8 mouse cellular contexts compared by ENCODE assay signal in the genomic region with DNA sequence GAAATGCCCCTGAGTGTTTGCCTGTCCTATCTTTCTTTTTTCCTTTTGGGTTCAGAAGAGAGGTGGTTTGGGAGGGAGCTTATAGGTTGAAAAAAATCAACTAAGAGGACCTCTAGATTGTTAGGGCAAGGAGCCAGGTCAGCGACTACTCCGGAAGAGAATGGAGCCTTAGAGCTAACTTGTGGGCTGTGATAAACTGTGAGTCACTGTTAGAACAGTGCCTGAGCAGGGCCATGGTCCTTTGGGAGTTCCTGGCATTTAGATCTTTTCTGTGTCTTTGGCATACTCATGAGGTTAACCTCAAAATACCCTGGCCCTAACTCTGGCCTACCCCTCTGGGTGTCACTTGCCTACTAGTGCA. TPM values are rescaled to one million over a fixed set of nuclear protein-coding genes. Genes with fewer than 3 reads are reported as not detected.
A peak's percentile ranks its signal among the peaks of the same experiment; 100 is the strongest.
DNase-seq lines count a peak whose midpoint lies in the region; ATAC-seq and TF ChIP-seq lines count a peak whose summit lies in the region.

No protein-coding gene starts in this region.

- TF ChIP-seq POLR2A in kidney, adult 2 months (IDR thresholded peaks at IDR 0.05; ENCODE audit: low read depth, low read length): no peak

- DNase-seq in kidney, adult 2 months: peak; percentile 74
- peak; percentile 27 for DNase-seq in kidney, postnatal 0 days (ENCODE audit: low spot score)
- no peak for DNase-seq in thymus, postnatal 36 days
- DNase-seq in spleen, postnatal 36 days (ENCODE audit: low spot score in 2 of 2): no peak
- DNase-seq in ovary, postnatal 10 days (ENCODE audit: low spot score): no peak

- no peak overlapping the region for H3K9ac ChIP-seq in kidney, embryonic 14.5 days (ENCODE audit: low read depth, low read length)
- H3K9ac ChIP-seq in kidney, postnatal 0 days (ENCODE audit: low read depth, low read length): no peak overlapping the region

- H3K4me1 ChIP-seq in kidney, adult 2 months (ENCODE audit: control insufficient read depth, insufficient read depth, low read length): no peaks in the 10 kb centered on the region
- H3K4me1 ChIP-seq in kidney, embryonic 14.5 days (ENCODE audit: control insufficient read depth, insufficient read depth, low read length): peaks cover 11% of the 10 kb centered on the region
- H3K4me1 ChIP-seq in brown adipose tissue, adult 24 weeks (ENCODE audit: control insufficient read depth, insufficient read depth, insufficient read length, low read length): peaks cover 11% of the 10 kb centered on the region
- no peaks in the 10 kb centered on the region for H3K4me1 ChIP-seq in kidney, postnatal 0 days (replicated peaks; ENCODE audit: insufficient read depth, low read length)

- no peak for ATAC-seq in kidney, embryonic 14.5 days (ENCODE audit: low FRiP score, low TSS enrichment)
- no peak for ATAC-seq in kidney, postnatal 0 days (replicated peaks; ENCODE audit: low FRiP score, low read depth)
- peak; percentile 43 for ATAC-seq in megakaryocyte-erythroid progenitor cell, adult 5-6 weeks (replicated peaks; ENCODE audit: low FRiP score, low TSS enrichment, poor library complexity, severe bottlenecking)

- no peak overlapping the region for H3K4me3 ChIP-seq in kidney, adult 2 months (ENCODE audit: insufficient read depth, low read depth, low read length)
- no peak overlapping the region for H3K4me3 ChIP-seq in kidney, embryonic 14.5 days (ENCODE audit: low read length)
- H3K4me3 ChIP-seq in brown adipose tissue, adult 24 weeks (ENCODE audit: insufficient read depth, low read depth, low read length): no peak overlapping the region
- H3K4me3 ChIP-seq in kidney, postnatal 0 days (replicated peaks; ENCODE audit: low read depth, low read length): no peak overlapping the region

- TF ChIP-seq CTCF in kidney, adult 2 months (conservative IDR thresholded peaks at IDR 0.05; ENCODE audit: insufficient read depth, insufficient read length, low read depth, low read length): no peak
- TF ChIP-seq CTCF in kidney, postnatal 0 days (IDR thresholded peaks at IDR 0.05; ENCODE audit: low read depth): no peak

- 0 out of 2 replicates have a peak, but pooled peaks cover 1% of the 10 kb centered on the region for H3K36me3 ChIP-seq in kidney, adult 2 months (ENCODE audit: control insufficient read depth, insufficient read depth, low read length)
- no peaks in the 10 kb centered on the region for H3K36me3 ChIP-seq in kidney, embryonic 14.5 days (ENCODE audit: control insufficient read depth, insufficient read depth, low read length)
- H3K36me3 ChIP-seq in kidney, postnatal 0 days (ENCODE audit: insufficient read depth, low read length): no peaks in the 10 kb centered on the region

- 34% methylated on average over 2 of the region's 2 CpGs for WGBS in kidney, adult 2 months
- WGBS in kidney, embryonic 14.5 days: 73% methylated on average over 2 of the region's 2 CpGs
- WGBS in kidney, postnatal 0 days: 56% methylated on average over 2 of the region's 2 CpGs

- H3K27me3 ChIP-seq in kidney, adult 2 months (replicated peaks; ENCODE audit: control insufficient read depth, insufficient read depth, low read length): no peaks in the 10 kb centered on the region
- no peaks in the 10 kb centered on the region for H3K27me3 ChIP-seq in kidney, embryonic 14.5 days (ENCODE audit: control insufficient read depth, insufficient read depth, low read length)
- no peaks in the 10 kb centered on the region for H3K27me3 ChIP-seq in kidney, postnatal 0 days (ENCODE audit: insufficient read depth, low read length)

- H3K4me2 ChIP-seq in kidney, embryonic 14.5 days (replicated peaks; ENCODE audit: low read depth, low read length): no peak overlapping the region
- no peak overlapping the region for H3K4me2 ChIP-seq in kidney, postnatal 0 days (ENCODE audit: low read length)

- H3K27ac ChIP-seq in kidney, adult 2 months (ENCODE audit: insufficient read depth, low read depth, low read length): peak overlapping the region; percentile 73; the same call in 1 of the 2 replicates
- no peak overlapping the region for H3K27ac ChIP-seq in kidney, embryonic 14.5 days (ENCODE audit: low read depth, low read length)
- peak overlapping the region; percentile 60 for H3K27ac ChIP-seq in brown adipose tissue, adult 24 weeks (replicated peaks; ENCODE audit: low read depth, low read length)
- H3K27ac ChIP-seq in kidney, postnatal 0 days: peak overlapping the region; percentile 21; the same call in 1 of the 2 replicates

- H3K9me3 ChIP-seq in kidney, embryonic 14.5 days (ENCODE audit: control insufficient read depth, low read length): no peaks in the 10 kb centered on the region
- H3K9me3 ChIP-seq in kidney, postnatal 0 days (replicated peaks; ENCODE audit: low read length): no peaks in the 10 kb centered on the region

RNA-seq across cellular contexts. Expression of gene Podxl, which starts 45.5 kb away (rescaled TPM):
- 137 and 149 TPM in 2 replicates for polyA plus RNA-seq in kidney, adult 2 months (2012; rRNA removed)
- 34.6 and 41.0 TPM in 2 replicates for polyA plus RNA-seq in kidney, embryonic 14.5 days (2014; fragmentation: Nextera tagmentation; extraction: Ambion mirVana)
- 13.0 and 18.7 TPM in 2 replicates for polyA plus RNA-seq in brown adipose tissue, adult 24 weeks (2012; ENCODE audit: insufficient read depth, insufficient read length, missing spikeins)
- polyA plus RNA-seq in kidney, postnatal 0 days (2015; fragmentation: Nextera tagmentation; extraction: Ambion mirVana): 83.3 and 85.5 TPM in 2 replicates
- total RNA-seq in megakaryocyte-erythroid progenitor cell, adult 5-6 weeks (2014; fragmentation: Nextera tagmentation): 0.92 and 1.8 TPM in 2 replicates
- total RNA-seq in megakaryocyte-erythroid progenitor cell, adult 5-6 weeks (2017): 0.23 and 0.72 TPM in 2 replicates

Comparison
In these comparisons a context has a peak if more than half of its experiments do, and no peak if none do; other contexts are left out.
1. DNase-seq: peak in kidney, adult 2 months (single experiment) and kidney, postnatal 0 days (single experiment); none in thymus, postnatal 36 days (0 of 2), spleen, postnatal 36 days (0 of 2) and ovary, postnatal 10 days (single experiment).